Mouse (Mus musculus) forebrain, embryonic 12.5 days (tissue): Measurements from ENCODE around the gene Urb1. TPM values are rescaled to one million over a fixed set of nuclear protein-coding genes. Genes with fewer than 3 reads are reported as not detected.
"Not testable (repeated sequence)": the region's sequence is repeated elsewhere in the genome, so short reads cannot be mapped to it uniquely, and the experiment has no call there.

Experiments
- ATAC-seq: fragments of 200-750 bp; cut with Nextera tagmentation; 2 replicates; pipeline ENCODE4 v1.8.0; 2017; ENCODE audit warnings: moderate TSS enrichment; ENCODE audit not compliant: low FRiP score
- H3K27ac ChIP-seq: fragments of 300-500 bp; sonication (generic); 2 replicates; pipeline ENCODE4 v1.5.1; 2016; ENCODE audit warnings: mild to moderate bottlenecking
- H3K27me3 ChIP-seq: fragments of 300-500 bp; sonication (generic); 2 replicates; pipeline ENCODE4 v1.6.1; 2016; ENCODE audit warnings: mild to moderate bottlenecking
- H3K36me3 ChIP-seq: fragments of 300-500 bp; sonication (generic); replicated peaks from 2 replicates; pipeline ENCODE4 v1.6.1; 2016; ENCODE audit warnings: mild to moderate bottlenecking
- H3K4me1 ChIP-seq: fragments of 300-500 bp; sonication (generic); 2 replicates; pipeline ENCODE4 v1.6.1; 2016
- H3K4me2 ChIP-seq: fragments of 300-500 bp; sonication (generic); 2 replicates; pipeline ENCODE4 v1.6.1; 2016; ENCODE audit warnings: mild to moderate bottlenecking, moderate library complexity
- H3K4me3 ChIP-seq: fragments of 300-500 bp; sonication (generic); replicated peaks from 2 replicates; pipeline ENCODE4 v1.5.1; 2016; ENCODE audit warnings: mild to moderate bottlenecking
- H3K9ac ChIP-seq: fragments of 300-500 bp; sonication (generic); 2 replicates; pipeline ENCODE4 v1.6.1; 2016; ENCODE audit warnings: mild to moderate bottlenecking
- H3K9me3 ChIP-seq: fragments of 300-500 bp; sonication (generic); 2 replicates; pipeline ENCODE4 v1.6.1; 2016
- WGBS: fragments of 180-500 bp; shearing (Covaris S2); methylation state at CpG from one replicate; pipeline ENCODE4 v1.1.7; 2016; 5-methylcytosine and 5-hydroxymethylcytosine counted together
- polyA plus RNA-seq: library from polyadenylated mRNA; unstranded; fragments of >200 nt; fragmentation: Nextera tagmentation; extraction: Ambion mirVana; gene quantifications from 2 replicates; pipeline ENCODE4 v1.2.1, GENCODE M21; 2016

The Urb1 gene
- polyA plus RNA-seq, 1 experiment from 2014 or later = 13.9 TPM

GRCm38 (mm10) chr16:90833041-90833791 lies 23.0 kb upstream of the Urb1 start:
- Histone ChIP-seq H3K4me1 (peaks cover 46% of the 10 kb centered on the region), H3K36me3 (no peaks in the 10 kb centered on the region), H3K27me3 (peaks cover 65% of the 10 kb centered on the region), H3K9ac (no peak overlapping the region), H3K9me3 (no peaks in the 10 kb centered on the region), H3K4me3 (no peak overlapping the region), H3K27ac (peak overlapping the region; percentile 9), H3K4me2 (peak overlapping the region; percentile 2; the same call in 1 of the 2 replicates)
- no peak for ATAC-seq
- 29% methylated on average over 9 of the region's 9 CpGs for WGBS

GRCm38 (mm10) chr16:90832495-90832894 lies 22.3 kb upstream of the Urb1 start:
- H3K36me3 ChIP-seq = no peaks in the 10 kb centered on the region
- H3K4me2 ChIP-seq = peak overlapping the region; percentile 98
- 57% methylated on average over 6 of the region's 6 CpGs for WGBS
- no peak overlapping the region for H3K9ac ChIP-seq
- H3K9me3 ChIP-seq = no peaks in the 10 kb centered on the region
- peaks cover 46% of the 10 kb centered on the region for H3K4me1 ChIP-seq
- ATAC-seq = no peak
- H3K4me3 ChIP-seq = no peak overlapping the region
- H3K27me3 ChIP-seq = peaks cover 68% of the 10 kb centered on the region
- H3K27ac ChIP-seq = no peak overlapping the region

GRCm38 (mm10) chr16:90831676-90832075 lies 21.5 kb upstream of the Urb1 start:
- Histone ChIP-seq H3K9me3 (no peaks in the 10 kb centered on the region), H3K27ac (no peak overlapping the region), H3K4me1 (peaks cover 46% of the 10 kb centered on the region), H3K9ac (0 out of 2 replicates have a peak overlapping the region, but pooled peaks have one; percentile 66), H3K4me2 (peak overlapping the region; percentile 98), H3K4me3 (peak overlapping the region; percentile 50), H3K36me3 (no peaks in the 10 kb centered on the region), H3K27me3 (peaks cover 68% of the 10 kb centered on the region)
- WGBS = 17% methylated on average over 15 of the region's 15 CpGs
- no peak for ATAC-seq

DNA sequence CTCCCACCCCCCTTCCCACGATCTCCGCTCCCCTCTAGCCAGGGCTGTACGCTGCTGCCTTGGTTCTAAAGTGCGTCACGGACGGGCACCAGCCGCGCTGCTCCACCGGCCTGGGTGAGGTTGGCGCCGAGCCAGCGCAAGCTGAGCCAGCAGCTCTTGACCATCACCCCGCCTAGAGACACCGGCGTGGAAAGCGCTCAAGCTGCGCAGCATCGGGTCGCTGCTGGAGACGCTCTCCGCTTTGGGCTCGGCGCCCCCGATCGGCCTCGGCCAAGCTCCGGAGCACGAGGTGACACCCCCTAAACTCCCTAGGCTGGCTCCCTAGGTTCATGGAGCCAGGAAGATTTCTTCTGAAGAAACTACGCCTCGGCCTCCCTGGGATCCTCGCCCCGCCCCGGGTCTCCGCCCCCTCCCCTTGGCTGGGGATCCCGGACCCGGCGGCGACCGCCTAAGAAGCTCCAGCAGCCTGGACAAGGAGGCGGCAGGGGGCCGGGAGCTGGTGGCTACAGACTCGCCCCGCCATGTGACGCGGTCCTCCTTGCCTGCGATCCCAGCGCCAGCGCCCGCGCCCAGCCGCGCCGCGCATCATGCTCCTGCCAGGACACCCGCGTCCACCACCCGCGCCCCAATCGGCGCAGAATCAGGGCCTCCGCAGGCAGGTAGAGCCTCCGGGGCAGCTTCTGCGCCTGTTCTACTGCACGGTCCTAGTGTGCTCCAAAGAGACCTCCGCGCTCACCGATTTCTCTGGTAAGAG lies 20.6 kb upstream of the Urb1 start:
- Histone ChIP-seq H3K4me1 (peaks cover 46% of the 10 kb centered on the region), H3K4me3 (peak overlapping the region; percentile 50), H3K27me3 (peaks cover 68% of the 10 kb centered on the region), H3K36me3 (no peaks in the 10 kb centered on the region), H3K4me2 (peak overlapping the region; percentile 98), H3K9ac (peak overlapping the region; percentile 66), H3K27ac (no peak overlapping the region), H3K9me3 (no peaks in the 10 kb centered on the region)
- WGBS = under 1% methylated on average over 67 of the region's 67 CpGs
- ATAC-seq = peak; percentile 76

GRCm38 (mm10) chr16:90829894-90830685 lies 19.9 kb upstream of the Urb1 start:
- peaks cover 70% of the 10 kb centered on the region for H3K27me3 ChIP-seq
- under 1% methylated on average over 45 of the region's 45 CpGs for WGBS
- peaks cover 46% of the 10 kb centered on the region for H3K4me1 ChIP-seq
- peak; percentile 82 for ATAC-seq
- peak overlapping the region; percentile 98 for H3K4me2 ChIP-seq
- no peaks in the 10 kb centered on the region for H3K36me3 ChIP-seq
- H3K4me3 ChIP-seq = peak overlapping the region; percentile 50
- H3K27ac ChIP-seq = no peak overlapping the region
- peak overlapping the region; percentile 66 for H3K9ac ChIP-seq
- no peaks in the 10 kb centered on the region for H3K9me3 ChIP-seq

- Histone ChIP-seq H3K4me1 (peaks cover 46% of the 10 kb centered on the region), H3K36me3 (no peaks in the 10 kb centered on the region), H3K9ac (no peak overlapping the region), H3K4me3 (no peak overlapping the region), H3K9me3 (no peaks in the 10 kb centered on the region), H3K4me2 (no peak overlapping the region), H3K27me3 (peaks cover 64% of the 10 kb centered on the region), H3K27ac (no peak overlapping the region)
- WGBS = 83% methylated on average over 7 of the region's 7 CpGs
- no peak for ATAC-seq
These were observed 18.9 kb upstream of the Urb1 start for GRCm38 (mm10) chr16:90829136-90829535.

DNA sequence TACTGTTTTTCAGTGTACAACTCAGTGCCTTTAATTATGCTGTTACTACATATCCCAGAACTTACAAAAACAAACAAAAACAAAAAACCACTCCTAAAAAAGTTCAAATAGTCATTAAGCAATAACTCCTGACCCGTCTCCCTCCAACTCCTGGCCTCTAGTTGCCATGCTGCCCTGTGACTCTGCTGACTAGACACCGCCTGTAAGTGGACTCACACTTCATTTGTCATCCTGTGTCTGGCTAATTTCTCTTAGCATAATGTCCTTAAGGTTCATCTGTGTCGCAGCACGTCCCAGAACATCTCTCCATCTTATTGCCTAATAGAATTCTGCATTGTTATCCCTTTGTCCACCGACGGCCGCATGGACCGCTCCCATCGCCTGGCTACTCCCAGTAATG lies 17.3 kb upstream of the Urb1 start:
- Histone ChIP-seq H3K4me2 (no peak overlapping the region), H3K27ac (no peak overlapping the region), H3K4me3 (no peak overlapping the region), H3K9ac (no peak overlapping the region), H3K4me1 (peaks cover 30% of the 10 kb centered on the region), H3K27me3 (peaks cover 51% of the 10 kb centered on the region), H3K9me3 (no peaks in the 10 kb centered on the region), H3K36me3 (no peaks in the 10 kb centered on the region)
- WGBS = 86% methylated on average over 9 of the region's 9 CpGs
- ATAC-seq = no peak

- no peaks in the 10 kb centered on the region for H3K36me3 ChIP-seq
- WGBS = 66% methylated on average over 7 of the region's 7 CpGs
These were observed 16.2 kb upstream of the Urb1 start, which contains the start of gene Eva1c for GRCm38 (mm10) chr16:90826457-90826856. Gene Eva1c (plus strand): TSS chr16:90826719.

DNA sequence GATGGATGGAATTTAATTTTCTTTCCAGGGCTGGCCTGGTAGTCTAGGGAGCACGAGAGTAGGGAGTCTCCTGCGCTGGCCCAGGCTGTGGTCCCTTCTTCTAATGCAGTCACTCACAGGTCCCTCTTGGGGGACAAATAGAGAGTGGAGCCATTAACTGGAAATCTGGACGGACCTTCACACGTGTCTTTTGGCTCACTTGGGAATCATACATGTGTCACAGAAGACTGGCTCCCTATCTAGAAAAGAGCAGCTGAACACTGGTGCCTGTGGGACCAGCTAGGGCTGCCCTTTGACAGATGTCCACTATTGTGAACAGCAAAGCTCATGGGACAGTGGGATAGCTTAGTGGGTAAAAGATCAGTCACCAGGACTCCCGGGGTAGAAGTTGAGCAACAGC lies 15.8 kb upstream of the Urb1 start:
- Histone ChIP-seq H3K4me1 (peaks cover 16% of the 10 kb centered on the region), H3K4me3 (no peak overlapping the region), H3K36me3 (no peaks in the 10 kb centered on the region), H3K27ac (no peak overlapping the region), H3K27me3 (peaks cover 37% of the 10 kb centered on the region), H3K4me2 (no peak overlapping the region), H3K9ac (no peak overlapping the region), H3K9me3 (no peaks in the 10 kb centered on the region)
- WGBS = 87% methylated on average over 5 of the region's 5 CpGs
- no peak for ATAC-seq

More at GRCm38 (mm10) chr16:90826457-90826856, 16.2 kb upstream of the Urb1 start, which contains the start of gene Eva1c:
- no peak within 1 kb of the TSS for H3K4me2 ChIP-seq
- peaks cover 20% of the 10 kb centered on the region for H3K4me1 ChIP-seq
- H3K9me3 ChIP-seq = no peaks in the 10 kb centered on the region
- H3K27ac ChIP-seq = no peak within 1 kb of the TSS
- H3K9ac ChIP-seq = no peak within 1 kb of the TSS
- ATAC-seq = no peak
- no peak within 1 kb of the TSS for H3K4me3 ChIP-seq
- H3K27me3 ChIP-seq = peaks cover 41% of the 10 kb centered on the region

- H3K9me3 ChIP-seq, H3K4me2 ChIP-seq, H3K4me3 ChIP-seq, H3K4me1 ChIP-seq, H3K36me3 ChIP-seq, H3K27ac ChIP-seq, ATAC-seq, H3K9ac ChIP-seq: not testable (repeated sequence)
- H3K27me3 ChIP-seq = peaks cover 16% of the 10 kb centered on the region
- WGBS = 75% methylated on average over 4 of the region's 4 CpGs
These were observed 13.8 kb upstream of the Urb1 start for GRCm38 (mm10) chr16:90823986-90824385.

DNA sequence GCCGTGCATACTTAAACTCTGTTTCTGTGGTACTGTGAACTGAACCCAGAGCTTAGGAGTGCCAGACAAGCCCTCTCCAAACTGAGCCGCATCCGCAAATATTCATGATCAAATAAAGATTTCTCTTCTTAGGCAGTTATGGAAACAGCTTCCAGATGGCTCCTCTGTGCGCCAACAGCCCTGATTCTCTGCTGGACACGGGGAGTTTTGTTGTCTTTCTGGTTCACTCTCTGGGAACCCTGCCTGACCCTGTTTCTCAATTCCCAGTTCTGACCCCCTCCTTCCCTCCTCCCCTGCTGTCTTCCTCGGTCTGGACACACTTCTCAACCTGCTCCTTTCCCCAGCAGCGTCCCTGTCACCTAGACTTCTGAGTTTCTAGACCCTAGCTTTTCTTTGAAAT lies 12.8 kb upstream of the Urb1 start:
- no peak overlapping the region for H3K27ac ChIP-seq
- H3K4me2 ChIP-seq = no peak overlapping the region
- H3K4me3 ChIP-seq = no peak overlapping the region
- no peaks in the 10 kb centered on the region for H3K9me3 ChIP-seq
- no peaks in the 10 kb centered on the region for H3K36me3 ChIP-seq
- H3K27me3 ChIP-seq = peaks cover 6% of the 10 kb centered on the region; the same call in 1 of the 2 replicates
- no peaks in the 10 kb centered on the region for H3K4me1 ChIP-seq
- ATAC-seq = no peak
- WGBS = 74% methylated on average over 7 of the region's 7 CpGs
- H3K9ac ChIP-seq = no peak overlapping the region
